Mouse (Mus musculus) olfactory bulb, adult 2 months (tissue): ENCODE results near the gene Lnx2.

ENCODE experiments used
- CTCF ChIP-seq: fragments of 200-500 bp; IDR thresholded peaks from 2 replicates; pipeline ENCODE4 v1.5.1; 2012; ENCODE audit warnings: low read depth, mild to moderate bottlenecking, low read length, moderate library complexity; ENCODE audit not compliant: insufficient read depth
- POLR2A ChIP-seq: fragments of 200-500 bp; IDR thresholded peaks from 2 replicates; pipeline ENCODE4 v1.6.1; 2012; ENCODE audit warnings: mild to moderate bottlenecking, low read depth, low read length, moderate library complexity; ENCODE audit not compliant: insufficient read depth

DNA sequence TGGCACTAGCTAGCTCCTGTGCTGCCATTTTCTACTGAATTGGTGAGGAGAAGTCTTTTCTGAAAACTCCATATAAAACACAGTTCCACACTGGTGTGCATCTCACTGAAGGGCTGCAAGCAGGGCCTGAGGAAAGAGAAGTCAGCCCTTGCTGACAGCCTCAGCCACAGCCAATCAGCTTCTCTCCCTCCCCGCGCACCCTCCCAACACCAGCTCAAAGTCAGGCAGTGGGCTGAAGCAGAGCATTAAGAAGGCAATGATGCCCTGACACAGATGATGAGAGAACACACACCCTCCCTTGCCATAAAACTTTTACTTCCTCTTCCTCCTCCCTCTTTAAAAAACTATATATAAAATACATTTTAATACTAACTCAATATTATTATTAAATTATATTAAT, 16.4 kb downstream of the Lnx2 start:
- TF ChIP-seq CTCF (no peak), POLR2A (no peak)
